Mouse (Mus musculus) liver, adult 2 months (tissue): ENCODE measurements around the gene Nradd.
A peak's percentile ranks its signal among the peaks of the same experiment; 100 is the strongest.

Source experiments
- CTCF ChIP-seq: fragments of 200-500 bp; IDR thresholded peaks from 2 replicates; pipeline ENCODE4 v1.5.1; 2011; ENCODE audit warnings: low read depth, low read length, control low read depth
- POLR2A ChIP-seq: fragments of 200-500 bp; IDR thresholded peaks from 2 replicates; pipeline ENCODE4 v1.6.1; 2011; ENCODE audit warnings: low read length, control low read depth; ENCODE audit not compliant: insufficient read depth; ENCODE audit errors: extremely low read depth

DNA sequence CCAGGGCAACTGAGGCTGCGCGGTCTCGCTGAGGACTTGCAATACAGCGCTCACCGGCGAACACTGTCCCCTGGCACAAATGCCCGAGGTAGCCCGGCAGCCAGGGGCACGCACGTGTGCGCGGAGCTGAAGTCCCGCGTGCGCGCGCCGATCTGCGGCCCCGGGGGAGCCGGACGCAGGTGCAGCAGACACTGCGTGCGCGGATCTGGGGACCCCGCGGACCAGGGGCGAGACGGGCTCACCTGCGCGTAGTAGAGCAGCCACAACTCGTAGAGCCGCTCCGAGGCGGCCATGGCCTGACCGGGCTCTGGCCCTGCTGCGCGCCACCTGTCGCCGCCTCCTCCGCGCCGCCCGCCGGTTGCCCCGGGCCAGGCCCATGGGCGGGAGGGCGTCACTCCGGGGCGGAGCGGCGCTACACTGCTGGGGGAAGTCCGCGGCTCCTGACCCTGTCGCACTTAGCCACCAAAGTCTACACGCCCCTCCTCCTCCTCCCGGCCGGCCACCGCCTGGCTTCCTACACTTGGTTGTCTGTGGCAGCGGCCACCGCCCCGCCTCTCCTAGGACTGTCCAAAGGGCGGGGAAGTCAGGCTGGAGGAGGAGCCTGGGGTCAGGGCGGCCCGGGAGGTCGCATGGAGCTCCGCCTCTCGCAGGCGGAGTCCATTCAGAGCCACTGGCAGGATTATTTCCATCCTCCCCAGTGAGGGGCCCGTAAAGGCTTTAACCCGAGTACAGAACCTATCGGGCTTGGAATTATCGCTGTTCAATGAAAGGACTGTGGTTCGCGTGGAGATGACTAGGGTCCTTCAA lies 29.6 kb upstream of the Nradd start, which contains the start of gene Nbeal2:
- TF ChIP-seq CTCF (0 out of 2 replicates have a peak, but pooled peaks have one; percentile 4), POLR2A (peak; percentile 62; the same call in 1 of the 2 replicates)
